Mouse (Mus musculus): ENCODE measurements at regions not wholly inside any gene's neighbourhood (a gene's known extent, or its start where the extent isn't known, plus 50 kb on each side); places are given as distances from the start of the nearest gene placed in this dataset.

GRCm38 (mm10) chr14:99515474-99515873 is 217.0 kb downstream of the Klf5 start:
- TF ChIP-seq POLR2A (IDR thresholded peaks at IDR 0.05; ENCODE audit: control insufficient read depth, low read depth, low read length) (no peak), CTCF (IDR thresholded peaks at IDR 0.05; ENCODE audit: control insufficient read depth, insufficient read depth, insufficient replicate concordance, low read depth, low read length) (no peak)
